Mouse (Mus musculus): ENCODE measurements around the gene Tpk1.

The Tpk1 gene

DNA sequence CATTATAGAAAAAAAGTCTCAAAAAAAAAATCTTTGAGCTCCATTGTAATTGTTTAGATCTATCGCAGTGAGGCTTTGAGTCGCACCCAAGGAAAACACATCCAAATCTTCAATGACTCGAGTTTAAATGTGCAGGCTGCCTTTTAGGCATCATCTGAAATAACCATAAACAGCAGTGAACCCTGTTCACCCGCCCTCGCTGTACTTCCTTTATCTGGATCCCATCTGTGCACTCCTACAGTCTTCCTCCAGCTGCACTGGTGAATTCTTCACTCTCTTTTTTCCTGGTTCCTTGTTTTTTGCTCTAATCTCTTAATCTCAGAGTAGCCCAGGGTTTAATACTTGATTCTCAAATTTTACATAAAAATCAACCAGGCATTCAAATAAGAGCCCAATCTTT lies 23.7 kb downstream of the Tpk1 start:
- in situ Hi-C loops (cut with MboI, MseI): no loop called here

GRCm38 (mm10) chr6:43640621-43641020 lies 25.5 kb downstream of the Tpk1 start:
- in situ Hi-C loops (cut with MboI, MseI): no loop called here

DNA sequence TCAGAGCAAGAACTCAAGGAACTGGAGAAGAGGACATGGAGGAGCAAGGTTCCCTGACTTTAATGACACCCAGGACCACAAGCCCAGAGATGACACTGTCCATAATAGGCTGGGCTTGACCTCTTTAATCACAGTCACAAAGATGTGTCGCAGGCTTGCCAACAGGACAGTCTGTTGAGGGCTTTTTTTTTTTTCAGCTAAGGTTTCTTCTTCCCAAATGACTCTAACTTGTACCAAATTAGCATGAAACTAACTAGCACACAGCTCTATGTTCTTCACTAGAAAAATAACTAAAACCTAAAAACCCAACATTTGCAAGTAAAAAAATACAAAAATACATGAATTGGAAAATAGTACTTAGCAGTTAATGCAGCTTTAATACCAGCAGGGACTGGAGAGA lies 27.2 kb downstream of the Tpk1 start:
- in situ Hi-C loops (cut with MboI, MseI): no loop called here

- in situ Hi-C loops (cut with MboI, MseI): no loop called here
Measured at GRCm38 (mm10) chr6:43638119-43638518, 28.0 kb downstream of the Tpk1 start.

- in situ Hi-C loops (cut with MboI, MseI): no loop called here
Measured at GRCm38 (mm10) chr6:43636980-43637638, 29.0 kb downstream of the Tpk1 start.

DNA sequence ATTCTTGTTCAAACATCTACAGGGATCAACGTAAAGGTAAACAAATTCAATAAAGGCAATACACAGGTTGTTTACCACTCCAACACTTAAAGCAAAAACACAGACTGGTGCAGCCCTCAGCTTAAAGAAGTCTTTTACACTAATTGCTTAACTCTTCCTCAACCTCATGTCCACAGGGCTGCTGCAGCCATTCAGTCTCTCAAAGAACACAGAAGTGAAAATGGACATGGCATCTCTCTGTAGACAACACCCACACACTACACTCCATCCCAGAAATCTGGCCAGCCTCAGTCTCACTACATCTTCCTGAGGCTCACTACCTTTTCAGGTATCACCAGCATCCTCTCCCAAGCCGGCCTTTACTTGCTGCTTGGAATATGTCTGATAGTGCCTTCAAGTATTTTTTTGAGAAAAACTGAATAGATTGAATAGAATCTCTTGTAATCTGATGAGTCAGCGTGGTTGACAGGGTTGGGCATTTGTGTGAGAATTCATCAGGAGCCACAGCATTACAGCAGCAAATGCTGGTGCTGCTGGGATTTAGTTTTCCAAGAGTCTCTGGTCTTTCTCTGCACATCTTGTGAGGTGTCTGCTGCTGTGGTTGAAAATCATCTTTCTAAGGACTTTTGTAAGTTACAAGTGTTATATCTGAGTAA lies 32.6 kb downstream of the Tpk1 start:
- in situ Hi-C loops (cut with MboI, MseI): no loop called here

DNA sequence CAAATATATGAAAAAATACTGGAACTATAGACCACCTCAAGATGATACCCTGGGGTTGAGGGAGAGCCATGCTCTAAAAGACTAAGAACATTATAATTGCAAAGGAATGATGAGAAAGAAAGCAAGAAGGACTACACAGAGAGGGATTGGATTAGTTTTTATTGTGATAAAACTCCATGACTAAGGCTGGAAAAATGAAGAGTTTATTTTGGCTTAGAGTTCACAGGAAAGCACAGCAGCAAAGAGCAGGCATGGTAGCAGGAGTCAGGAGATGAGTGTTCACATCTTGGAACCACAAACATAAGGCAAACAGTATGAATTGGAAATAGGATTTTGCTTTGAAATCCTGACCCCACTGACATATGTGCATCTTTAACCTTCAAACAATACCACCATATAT lies 33.2 kb downstream of the Tpk1 start:
- in situ Hi-C loops (cut with MboI, MseI): no loop called here

GRCm38 (mm10) chr6:43623448-43623847 lies 42.6 kb downstream of the Tpk1 start:
- in situ Hi-C loops (cut with MboI, MseI): loop anchor here in 1 of 2 experiments (5.0 kb wide), 1 partner anchor 34 kb away; no protein-coding TSS in a partner anchor

DNA sequence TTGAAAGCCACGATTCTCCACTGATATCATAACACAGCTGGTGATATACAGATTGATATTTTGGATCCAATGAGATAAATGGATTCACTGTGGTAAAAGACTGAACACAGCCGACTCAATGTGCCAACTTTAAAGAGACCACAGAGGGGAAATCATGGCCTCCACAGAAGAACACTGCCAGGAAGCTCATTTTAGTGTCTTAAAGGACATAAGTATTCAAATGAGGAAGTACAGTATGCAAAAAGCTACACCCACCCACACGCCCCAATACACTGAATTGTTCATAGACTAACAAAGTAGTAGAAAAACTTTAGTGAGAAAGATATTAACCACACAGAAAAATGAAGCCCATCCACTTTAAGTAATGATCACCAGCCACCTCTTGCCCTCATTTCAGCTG lies 46.8 kb downstream of the Tpk1 start:
- in situ Hi-C loops (cut with MboI, MseI): no loop called here

DNA sequence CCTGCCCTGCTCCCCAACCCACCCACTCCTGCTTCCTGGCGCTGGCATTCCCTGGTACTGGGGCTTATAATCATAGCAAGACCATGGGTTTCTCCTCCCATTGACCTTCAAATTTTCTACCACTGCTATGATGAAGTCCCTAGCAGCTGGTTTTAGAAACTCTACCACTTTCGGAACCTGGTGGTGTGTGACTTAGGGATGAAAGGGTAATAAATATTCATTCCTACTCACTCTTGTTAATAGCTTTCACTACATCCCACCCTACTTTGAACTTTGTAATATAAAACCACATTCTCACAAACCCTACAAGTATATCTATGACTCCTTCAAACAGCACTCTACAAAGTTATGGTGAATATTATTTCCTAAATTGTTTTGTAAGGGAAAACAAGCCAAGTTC lies 54.3 kb downstream of the Tpk1 start:
- in situ Hi-C loops (cut with MboI, MseI): no loop called here

GRCm38 (mm10) chr6:43590841-43591541 lies 75.1 kb downstream of the Tpk1 start:
- in situ Hi-C loops (cut with MboI, MseI): no loop called here

GRCm38 (mm10) chr6:43585274-43585673 lies 80.8 kb downstream of the Tpk1 start:
- in situ Hi-C loops (cut with MboI, MseI): no loop called here

DNA sequence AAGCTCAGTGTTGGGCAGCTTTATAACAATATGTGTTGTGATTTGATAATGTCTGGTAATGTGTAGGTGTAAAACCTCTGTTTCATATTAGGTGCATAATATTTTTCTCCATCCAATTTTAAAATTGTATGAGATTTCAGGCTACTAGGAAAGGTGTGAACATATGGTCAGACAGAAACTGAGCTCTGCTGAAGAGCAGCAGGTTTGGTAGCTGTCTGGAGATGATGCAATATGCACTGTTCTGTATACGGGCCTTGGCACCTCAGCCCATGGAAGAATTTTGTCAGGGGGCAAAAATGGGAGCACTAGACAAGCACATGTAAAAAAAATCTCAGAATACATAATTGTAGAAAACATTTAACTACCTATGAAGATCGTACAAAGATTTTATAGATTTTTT lies 84.3 kb downstream of the Tpk1 start:
- in situ Hi-C loops (cut with MboI, MseI): no loop called here

DNA sequence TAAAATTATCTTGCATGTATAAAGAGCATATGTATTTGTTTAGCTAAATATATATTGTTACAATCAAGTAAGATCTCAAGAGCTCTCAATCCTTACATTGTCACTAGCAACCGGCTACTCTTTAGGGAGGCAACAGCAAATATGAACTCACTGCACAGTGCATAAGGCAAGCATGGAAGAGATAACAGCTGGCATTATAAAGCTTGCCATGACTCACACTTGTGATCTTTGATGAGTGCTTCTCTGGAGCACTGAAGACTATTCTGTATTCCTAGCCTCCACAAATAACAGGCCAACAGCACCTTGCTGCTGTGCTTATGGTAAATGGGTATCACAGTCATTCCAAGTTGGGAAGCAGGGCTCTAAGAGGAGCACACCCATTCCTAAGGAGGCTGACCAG lies 98.2 kb downstream of the Tpk1 start:
- in situ Hi-C loops (cut with MboI, MseI): no loop called here

- in situ Hi-C loops (cut with MboI, MseI): no loop called here
Measured at GRCm38 (mm10) chr6:43562474-43562873, 103.6 kb downstream of the Tpk1 start.

DNA sequence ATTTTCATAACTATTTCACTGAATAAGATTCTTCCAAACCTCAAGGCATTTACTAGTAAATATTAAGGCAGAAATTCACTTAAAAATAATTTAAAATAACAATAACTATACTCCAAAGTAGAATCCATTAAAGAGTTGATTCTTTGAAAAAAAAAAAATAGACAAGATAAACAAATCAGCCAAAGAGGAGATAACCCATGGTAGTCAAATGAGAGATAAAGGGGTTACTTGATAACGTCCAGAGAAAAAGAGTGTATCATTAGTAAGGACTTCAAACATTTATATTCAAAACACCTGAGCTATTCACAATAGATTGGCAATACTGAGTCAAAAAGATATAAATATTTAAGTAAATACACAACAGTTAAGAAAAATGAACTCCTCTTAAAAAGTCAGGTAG lies 114.7 kb downstream of the Tpk1 start:
- in situ Hi-C loops (cut with MboI, MseI): no loop called here

GRCm38 (mm10) chr6:43546537-43546936 lies 119.5 kb downstream of the Tpk1 start:
- in situ Hi-C loops (cut with MboI, MseI): loop anchor here in 1 of 2 experiments (5.0 kb wide), 1 partner anchor 49 kb away; no protein-coding TSS in a partner anchor

DNA sequence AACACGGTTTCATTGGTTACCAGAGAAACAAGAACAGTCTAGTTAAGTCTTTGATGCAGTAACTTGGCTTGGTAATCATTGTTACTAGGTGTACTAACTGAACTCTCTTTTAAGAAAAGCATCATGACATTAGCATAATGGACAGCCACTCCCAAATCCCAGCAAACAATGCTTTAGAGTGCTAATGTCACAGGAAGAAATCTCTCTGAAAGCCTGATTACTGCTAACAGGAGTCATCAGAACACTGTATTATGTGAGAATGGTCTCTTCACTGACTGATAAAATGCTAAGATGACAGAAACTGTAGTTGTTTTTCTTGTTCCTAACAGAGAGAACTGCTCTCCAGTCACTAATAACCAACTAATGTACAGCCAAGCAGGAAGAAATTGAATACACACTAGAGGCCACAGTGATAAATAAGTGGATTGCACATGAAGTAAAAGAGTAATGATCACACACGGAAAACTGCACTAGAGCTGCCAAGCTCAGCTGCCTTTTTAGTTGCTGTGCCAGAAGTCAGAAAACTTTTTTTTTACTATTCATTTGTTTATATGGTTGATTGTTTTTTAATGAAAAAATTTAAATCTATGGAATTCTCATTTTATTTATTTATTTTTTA lies 128.7 kb downstream of the Tpk1 start:
- in situ Hi-C loops (cut with MboI, MseI): no loop called here

GRCm38 (mm10) chr6:43535459-43535858 lies 130.6 kb downstream of the Tpk1 start:
- in situ Hi-C loops (cut with MboI, MseI): no loop called here

- in situ Hi-C loops (cut with MboI, MseI): no loop called here
Measured at GRCm38 (mm10) chr6:43533323-43533722, 132.8 kb downstream of the Tpk1 start.

DNA sequence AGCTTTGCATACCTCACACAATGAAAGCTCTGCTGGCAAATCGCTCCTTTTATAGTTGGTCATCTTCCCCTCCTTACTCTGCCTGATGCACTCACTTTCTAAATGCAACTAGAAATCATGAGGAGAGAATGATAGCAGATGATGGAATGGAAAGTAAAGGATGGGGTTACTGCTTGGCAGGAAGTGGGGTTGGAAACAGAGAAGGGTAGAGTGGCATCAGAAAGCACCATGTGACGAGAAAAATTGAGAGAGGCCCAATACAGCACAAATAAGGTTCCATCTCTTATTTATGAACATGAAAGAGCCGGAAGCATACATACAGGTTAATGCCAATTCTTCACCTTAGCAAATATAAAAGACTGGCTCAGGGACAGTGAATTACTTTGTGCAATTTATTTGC lies 133.3 kb downstream of the Tpk1 start:
- in situ Hi-C loops (cut with MboI, MseI): no loop called here

GRCm38 (mm10) chr6:43531996-43532395 lies 134.1 kb downstream of the Tpk1 start:
- in situ Hi-C loops (cut with MboI, MseI): no loop called here

Measured in T-helper 17 cell (primary cell).